Mouse (Mus musculus) monocyte, adult 5-6 weeks (primary cell): ENCODE measurements around the gene Cux2. TPM values are rescaled to one million over a fixed set of nuclear protein-coding genes. Genes with fewer than 3 reads are reported as not detected.

Source experiments
- ATAC-seq: fragments of 153-309, 156-312 bp; replicated peaks from 2 replicates; pipeline ENCODE4 v1.8.0; 2017; ENCODE audit warnings: mild to moderate bottlenecking; ENCODE audit not compliant: low TSS enrichment, insufficient number of reproducible peaks, severe bottlenecking, poor library complexity, low FRiP score
- total RNA-seq: library from RNA; stranded (forward); fragments of 200-1000, 200-491, 200-594 nt; gene quantifications from 3 replicates; pipeline ENCODE4 v1.2.3, GENCODE M21; 2017

The Cux2 gene
- total RNA-seq, 1 experiment from 2014 or later: not detected

DNA sequence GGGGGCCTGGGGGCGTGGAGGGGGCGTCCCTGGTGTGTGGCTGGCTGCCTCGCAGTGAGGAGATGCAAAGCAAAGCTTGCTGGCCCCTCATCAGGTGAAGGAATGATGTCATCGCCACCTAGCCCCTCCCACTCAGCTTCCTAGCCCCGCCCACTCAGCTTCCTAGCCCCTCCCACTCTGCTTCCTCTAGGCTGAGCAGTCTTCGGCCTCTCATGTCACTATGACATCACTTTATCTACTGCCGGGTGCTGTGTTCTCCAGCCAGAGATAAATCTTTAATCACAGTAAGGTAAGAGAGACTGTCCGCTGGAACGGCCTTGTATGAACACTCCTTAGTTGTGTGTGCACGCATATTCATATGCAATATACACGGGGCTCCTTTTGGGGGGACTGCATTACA, 19.3 kb downstream of the Cux2 start:
- no peak for ATAC-seq

DNA sequence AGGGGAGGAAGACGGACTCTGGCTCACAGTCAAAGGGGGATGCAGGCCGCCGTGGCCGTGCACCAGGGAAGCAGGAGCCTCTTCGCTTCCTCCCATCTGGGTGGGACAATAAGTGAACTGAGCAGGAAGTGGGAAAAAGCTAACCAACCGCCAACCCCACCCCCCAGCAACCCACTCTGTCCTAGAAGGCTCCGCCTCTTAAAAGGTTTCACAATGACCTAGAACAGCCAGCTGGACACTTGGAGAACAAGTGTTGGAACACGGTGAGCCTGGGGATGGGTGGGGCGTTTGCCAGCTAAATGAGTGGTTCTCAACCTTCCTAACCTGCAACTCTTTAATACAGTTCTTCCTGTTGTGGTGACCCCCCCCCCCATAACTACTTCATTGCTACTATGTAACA, 23.1 kb downstream of the Cux2 start:
- ATAC-seq: no peak

DNA sequence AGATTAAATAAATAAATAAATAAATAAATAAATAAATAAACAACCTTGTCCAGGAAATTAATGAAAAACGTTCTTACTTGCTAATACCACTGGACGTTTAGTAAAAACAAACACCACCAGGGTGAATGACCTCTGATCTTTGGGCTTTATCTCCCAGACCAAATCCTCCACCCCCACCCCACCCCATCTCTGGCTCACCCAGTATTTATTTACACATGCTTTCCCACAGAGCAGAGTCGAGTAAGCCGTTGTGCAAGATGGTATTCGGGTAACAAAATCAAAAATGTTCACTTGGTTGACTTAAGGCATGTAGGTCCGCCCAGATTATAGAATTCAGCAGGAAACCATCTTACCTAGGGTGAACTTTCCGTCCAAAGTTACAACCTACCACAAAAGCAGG, 23.6 kb downstream of the Cux2 start:
- ATAC-seq: no peak

DNA sequence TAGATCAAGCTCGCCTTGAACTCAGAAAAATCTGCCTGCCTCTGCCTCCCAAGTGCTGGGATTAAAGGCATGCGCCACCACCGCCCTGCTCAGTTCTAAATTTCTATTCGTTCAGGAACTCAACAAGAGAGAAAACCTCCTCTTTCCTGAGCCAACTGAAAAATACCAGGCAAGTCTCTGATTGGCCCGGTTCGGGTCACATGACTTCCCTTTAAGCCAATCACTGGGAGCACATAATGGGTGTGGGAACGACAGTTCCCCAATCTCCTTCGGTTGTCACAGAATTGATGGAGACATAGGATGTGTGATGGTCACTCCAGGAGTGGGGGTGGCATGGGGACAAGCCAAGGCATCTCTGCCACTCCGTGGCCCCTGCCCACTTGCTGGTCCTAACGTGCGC, 24.8 kb downstream of the Cux2 start:
- ATAC-seq: no peak

DNA sequence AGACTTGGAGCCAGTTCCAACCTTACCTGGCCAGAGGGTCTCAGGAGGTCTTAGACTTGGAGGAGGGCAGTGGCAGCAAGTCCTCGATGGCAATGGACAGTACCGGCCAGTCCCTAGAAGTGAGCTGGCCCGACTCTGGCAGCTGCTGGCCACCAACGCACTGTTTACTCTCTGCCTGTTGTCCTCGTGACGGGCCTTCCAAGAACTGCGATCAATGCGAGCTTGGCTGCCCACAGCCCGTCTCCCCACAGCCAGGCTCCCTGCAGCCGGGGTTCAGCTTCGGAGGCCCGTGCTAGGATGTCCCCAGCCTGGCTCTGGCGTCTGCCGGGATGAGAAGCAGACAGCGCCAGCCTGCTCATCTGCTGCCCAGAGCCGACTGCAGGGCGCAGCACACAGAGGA, 30.6 kb downstream of the Cux2 start:
- no peak for ATAC-seq

DNA sequence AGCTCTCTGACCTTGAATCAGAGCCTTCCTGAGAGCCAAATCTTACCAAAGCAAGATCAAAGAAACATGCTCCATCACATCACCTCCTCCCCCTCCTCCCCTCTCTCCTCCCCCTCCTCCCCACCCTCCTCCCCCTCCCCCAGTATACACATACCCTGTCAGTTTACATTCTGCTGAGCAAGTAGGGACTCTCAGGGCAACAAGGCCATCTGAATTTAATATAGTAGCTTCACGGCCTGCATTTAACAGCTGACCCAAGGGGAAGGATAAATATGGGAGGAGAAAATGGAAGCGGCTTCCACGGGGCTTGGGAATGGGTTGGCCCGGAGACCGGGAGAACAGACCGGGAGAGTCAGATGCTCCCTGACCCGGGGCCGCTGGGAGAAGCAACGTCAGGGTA, 32.1 kb downstream of the Cux2 start:
- no peak for ATAC-seq

DNA sequence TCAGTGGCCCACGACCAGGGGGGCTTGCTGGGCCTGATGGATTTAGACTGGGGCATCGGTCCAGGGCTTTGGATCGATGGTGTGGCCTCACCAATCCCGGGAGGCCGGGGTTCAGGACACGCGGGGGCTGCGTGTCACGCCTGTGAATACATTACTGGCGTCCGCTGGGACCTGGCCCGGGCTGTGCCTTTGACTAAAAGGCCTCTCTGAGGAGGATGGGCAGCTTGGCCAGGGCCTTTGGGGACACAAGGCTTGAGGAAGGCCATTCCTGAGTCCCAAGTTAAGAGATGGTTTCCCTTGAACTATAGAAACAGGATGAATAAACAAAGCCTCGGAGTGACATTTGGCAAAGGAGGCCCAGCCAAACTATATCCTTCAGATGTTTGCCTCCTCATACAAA, 32.6 kb downstream of the Cux2 start:
- ATAC-seq: no peak

DNA sequence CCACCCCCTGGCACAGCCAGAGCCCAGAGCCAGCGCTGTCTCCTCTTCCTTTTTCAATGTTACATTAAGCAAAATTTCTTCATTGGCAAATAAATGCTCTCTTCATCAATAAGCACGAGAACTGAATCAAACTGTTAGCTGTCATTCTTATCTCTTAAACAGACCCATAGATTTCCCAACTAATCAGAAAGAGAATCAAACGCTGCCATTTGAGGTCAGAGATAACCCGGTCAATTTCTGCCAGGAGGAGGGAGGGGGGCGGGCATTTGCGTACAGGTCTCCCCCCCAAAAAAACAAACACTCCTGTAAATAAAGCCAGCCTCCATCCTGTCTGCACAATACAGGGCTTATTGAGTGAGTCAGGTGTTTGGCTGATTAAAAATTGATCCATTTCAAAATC, 33.2 kb downstream of the Cux2 start:
- no peak for ATAC-seq

DNA sequence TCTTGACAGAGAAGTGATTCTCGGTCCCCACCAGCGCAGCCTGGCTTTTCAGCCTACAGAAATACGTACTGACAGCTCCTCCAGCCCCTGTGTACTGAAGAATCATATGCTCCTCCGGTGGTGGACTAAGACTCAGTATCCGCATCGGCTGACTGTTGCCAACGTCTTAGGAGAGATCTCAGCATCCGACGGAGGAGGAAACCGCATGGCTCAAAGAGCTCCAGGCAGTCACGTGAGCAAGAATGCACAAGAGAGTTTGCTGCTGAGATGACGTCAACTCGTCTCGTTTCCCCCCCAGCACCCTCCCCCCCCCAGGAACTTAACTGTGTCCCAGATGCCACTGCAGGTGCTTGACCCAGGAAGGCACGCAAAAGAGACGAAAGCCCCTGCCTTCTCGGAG, 34.8 kb downstream of the Cux2 start:
- no peak for ATAC-seq

DNA sequence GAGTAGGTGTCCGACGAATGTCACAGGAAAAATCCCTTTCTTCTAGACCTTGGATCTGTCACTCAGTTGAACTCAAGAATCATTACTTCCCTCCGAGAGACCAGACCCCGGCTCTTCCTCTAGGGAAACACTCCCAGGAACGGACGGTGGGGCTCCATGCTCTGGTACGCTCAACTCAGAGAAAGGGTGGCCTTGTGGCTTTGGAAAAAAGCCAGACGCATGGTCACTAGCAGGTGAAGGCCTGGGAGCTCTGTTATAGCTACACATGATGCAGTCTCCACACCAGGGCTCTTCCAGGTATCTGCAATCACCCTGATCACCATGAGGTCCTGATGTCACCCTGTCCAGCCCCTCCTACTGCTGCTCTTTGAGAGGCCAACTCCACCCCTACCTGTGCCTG, 35.2 kb downstream of the Cux2 start:
- ATAC-seq: no peak

DNA sequence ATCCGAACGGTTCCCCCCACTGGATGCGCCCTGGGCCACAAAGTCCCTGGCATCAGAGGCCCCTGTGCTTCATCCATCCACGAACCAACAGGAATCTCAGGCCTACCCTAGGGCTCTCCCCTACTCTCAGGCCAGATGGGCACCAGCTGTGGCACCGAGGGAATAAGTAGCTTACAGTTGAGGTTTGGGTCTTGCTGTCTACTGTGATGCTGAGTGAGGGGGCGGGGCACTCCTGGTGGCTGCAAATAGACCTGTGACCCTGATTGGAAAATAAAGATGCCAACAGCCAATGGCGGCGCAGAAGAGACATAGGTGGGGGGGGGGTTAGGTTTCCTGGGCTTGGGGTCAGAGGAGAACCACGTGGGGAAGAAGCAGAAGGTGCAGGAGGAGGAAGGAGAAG, 38.6 kb downstream of the Cux2 start:
- no peak for ATAC-seq

DNA sequence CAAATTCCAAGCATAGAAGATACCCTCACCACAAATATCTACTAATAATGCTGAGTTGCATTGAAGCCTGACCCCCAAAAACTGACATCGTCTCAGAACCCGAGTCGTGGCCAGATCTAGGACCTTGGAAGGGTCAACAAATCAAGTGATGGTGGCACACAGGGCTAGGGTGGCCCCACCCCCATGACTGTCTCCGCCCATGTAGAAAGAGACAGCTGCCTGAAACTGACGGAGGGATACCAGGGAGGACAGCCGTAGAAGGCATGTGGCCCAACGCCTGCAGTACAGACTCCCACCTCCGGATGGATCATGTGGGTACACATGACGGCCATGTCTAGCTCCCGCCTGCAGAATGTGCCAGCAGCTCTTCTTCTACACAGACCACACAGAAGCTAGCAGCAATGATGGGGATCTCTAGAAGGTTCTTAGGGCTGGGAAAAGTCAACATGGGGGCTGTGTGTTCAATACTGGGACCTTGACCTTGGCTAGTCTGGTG, 41.9 kb downstream of the Cux2 start:
- no peak for ATAC-seq

DNA sequence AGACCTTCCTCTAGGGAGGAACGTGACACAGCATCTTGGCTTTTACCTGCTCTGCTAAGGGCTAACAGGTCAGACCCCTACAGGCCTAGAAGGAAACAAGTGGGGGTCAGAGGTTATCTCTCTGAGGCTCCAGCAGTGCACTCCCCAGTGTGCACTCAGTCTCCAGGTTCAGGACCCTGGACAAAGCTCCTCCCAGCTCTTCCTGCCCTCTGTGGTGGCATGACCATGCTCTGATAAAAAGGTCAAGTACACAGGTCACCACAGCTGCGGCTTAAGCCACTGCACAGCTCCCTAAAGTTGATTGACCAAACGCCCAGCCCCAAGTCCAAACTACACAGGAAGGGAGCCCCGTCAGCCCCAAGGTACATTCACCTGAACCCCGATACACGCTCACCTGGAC, 46.4 kb downstream of the Cux2 start:
- ATAC-seq: no peak

DNA sequence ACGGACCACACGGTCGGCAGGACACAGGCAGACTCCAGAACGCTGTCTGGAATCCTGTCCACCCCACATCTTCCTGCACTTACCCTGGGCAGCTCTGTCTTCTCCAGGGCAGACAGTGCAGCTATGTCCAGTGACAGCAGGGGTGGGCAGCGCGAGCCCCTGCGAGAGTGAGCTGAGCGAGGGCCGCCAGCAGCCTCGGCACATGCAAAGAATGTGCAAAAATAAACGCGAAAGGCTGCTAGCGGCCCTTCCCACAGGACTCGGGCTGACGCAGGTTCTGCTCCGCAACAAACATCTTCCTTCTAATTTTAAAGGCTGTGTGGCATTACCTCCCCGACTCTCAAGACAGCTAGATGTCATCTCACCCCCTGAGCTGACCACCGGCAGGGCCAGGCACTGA, 47.8 kb downstream of the Cux2 start:
- ATAC-seq: no peak

DNA sequence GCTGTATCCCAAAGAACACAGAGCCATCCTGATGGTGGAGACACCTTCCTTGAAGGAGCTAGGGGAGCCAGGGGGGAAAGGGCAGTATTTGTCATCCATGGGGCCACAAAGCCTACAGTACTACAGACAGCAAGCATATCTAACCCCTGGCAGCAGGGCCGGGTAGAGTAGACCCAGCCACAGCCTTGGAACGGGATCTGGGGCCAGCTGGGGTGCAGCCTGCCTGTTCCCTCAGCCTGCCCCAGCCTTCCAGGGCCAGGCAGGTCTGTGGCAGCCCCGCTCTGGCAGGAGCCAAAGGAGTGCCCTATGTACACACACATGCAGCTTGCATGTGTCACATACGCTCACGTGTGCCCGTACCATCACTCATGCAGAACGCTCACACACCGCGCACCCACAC, 48.6 kb downstream of the Cux2 start:
- ATAC-seq: no peak

DNA sequence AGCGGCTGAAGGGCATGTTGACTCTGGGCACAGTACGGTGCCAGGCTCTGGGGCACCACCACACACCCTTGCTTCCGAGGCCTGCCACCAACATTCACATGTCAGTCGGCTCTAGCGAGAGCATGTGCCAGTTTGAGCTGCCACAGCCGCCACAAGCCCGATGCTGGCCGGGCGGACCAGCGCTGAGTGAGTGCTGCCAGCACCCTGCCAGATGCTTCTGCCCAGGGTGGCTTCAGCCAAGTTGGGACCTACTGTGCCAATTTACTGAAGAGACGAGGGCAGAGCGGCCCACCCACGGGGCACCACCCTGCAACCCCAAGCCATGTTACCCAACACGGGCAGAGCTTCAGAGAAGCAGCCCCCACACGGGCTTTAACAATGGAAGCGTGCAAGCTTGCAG, 49.5 kb downstream of the Cux2 start:
- ATAC-seq: no peak

DNA sequence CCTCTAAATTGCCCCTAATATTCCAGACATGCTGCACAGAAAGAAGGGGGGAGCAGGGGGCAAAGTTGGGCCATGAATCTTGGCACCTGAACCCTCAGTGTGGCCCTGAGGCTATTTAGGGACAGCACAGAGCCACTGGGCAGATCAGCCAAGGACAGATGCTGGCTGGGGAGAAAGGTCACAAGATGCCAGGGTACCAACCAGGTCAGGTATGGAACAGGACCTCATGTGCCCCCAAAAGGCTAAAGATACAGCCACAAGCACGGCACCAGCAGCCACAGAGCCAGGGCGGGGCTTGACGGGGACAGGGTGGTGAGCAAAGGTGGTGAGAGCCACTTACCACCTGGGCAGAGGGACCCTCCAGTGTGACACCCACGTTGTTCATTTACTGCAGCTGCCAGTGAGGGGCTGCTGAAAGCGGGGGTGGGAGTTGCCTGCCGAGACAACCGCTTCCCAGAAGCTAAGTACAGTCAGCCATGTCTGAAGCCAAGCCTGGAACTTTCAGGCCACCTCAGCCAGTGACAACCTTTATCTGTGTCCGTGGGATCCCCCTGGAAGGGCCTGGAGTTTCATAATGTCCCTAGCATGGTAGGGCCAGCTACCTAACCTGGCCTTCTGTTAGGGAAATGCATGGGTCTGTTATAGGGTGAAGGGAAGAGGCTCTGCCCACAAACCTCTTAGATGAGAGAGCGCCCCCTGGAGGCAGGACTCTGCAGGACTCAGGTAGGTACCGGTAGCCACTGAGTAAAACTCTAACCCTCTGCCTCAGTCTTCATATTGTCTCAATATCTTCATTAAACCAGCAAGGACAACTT, 50.7 kb downstream of the Cux2 start:
- ATAC-seq: peak; percentile 25; the same call in 1 of the 2 replicates

DNA sequence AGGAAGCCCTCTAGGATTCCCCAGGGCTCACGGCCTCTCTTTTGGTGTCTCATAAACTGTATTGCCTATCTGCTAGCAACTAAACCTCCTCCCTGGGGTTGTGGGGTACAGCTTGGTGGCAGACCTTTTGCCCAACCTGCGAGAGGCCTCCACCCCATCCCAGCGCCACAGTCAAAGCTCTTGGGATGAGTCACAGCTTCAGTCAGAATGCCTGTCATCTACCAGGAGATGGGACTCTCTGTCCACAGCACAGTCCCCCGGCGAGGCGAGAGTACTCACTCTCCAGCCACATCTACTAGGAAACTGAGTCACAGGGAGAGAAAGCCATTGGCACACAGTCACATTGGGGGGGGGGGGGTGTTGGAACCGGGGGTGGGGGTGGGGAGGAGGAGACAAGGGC, 51.6 kb downstream of the Cux2 start:
- no peak for ATAC-seq

DNA sequence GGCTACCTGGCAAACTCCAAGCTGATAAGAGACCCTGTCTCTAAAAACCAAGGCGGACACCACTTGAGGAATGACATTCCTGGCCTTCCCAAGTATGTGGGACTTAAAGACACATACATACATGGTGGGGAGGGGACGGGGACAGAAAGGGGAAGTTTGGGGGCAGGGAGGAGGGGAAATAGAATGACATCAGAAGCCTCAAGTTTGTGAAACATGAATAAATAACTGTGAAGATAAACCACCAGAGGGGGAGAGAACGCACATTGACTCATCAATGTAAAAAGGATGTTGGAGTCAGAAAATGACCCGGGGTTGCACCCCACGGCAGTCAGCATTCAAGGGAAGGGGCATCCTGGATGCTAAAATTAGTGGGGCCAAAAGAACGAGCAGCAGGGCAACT, 53.2 kb downstream of the Cux2 start:
- no peak for ATAC-seq

DNA sequence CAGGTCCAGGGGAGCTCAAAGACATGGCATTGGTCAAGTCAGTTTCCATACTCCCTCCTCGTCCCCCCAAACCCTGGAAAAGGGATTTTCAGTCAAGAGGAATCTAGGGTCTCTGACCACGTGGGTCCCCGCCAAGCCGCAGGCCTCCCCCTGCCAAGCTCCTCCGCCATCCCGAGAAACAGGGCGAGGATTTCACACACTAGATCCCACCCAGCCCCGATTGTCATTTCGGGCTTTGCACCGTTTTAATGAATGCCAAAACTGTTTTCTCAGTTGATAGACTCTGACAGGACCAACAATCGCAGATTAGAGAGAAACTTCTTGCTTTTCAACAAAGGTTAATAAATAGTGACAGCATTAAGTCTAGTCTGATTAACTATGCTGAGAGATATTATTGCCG, 55.1 kb downstream of the Cux2 start:
- no peak for ATAC-seq

DNA sequence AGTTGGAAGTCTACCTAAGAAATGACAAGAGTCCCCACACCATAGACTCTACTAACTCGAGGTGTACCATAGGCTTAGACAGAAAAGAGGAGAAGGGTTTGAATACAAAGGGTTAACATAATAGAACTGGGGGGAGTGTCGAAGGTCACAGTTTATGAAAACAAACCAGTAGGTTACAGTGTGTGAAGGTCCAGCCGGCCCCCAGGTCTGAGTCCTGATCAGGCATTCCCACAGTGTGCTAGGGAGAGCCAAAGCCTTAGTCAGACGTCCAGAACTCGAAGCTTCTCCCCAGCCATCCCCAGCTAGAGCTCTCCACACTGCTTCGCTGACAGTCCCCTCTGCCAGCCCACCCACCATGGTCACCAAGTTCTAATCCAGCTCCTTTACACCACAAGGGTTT, 58.0 kb downstream of the Cux2 start:
- ATAC-seq: no peak
